Mouse (Mus musculus): ENCODE data around the gene Ambra1. TPM values are rescaled to one million over a fixed set of nuclear protein-coding genes. Genes with fewer than 3 reads are reported as not detected.

Gene Ambra1
- total and polyA plus RNA-seq, 3 experiments = 15.8 to 27.1 (median 21.9) TPM

GRCm38 (mm10) chr2:91967962-91968361 is 238.0 kb downstream of the Ambra1 start:
- no peak overlapping the region for H3K4me3 ChIP-seq (replicated peaks in 1 of 3; ENCODE audit: low read depth in 2 of 3, low read length in 2 of 3, poor library complexity in 1 of 3)
- H3K79me2 ChIP-seq (replicated peaks; ENCODE audit: control insufficient read depth, extremely low read depth, insufficient read depth, poor library complexity, severe bottlenecking) = peaks cover 8% of the 10 kb centered on the region
- H3K4me1 ChIP-seq (ENCODE audit: control insufficient read depth in 1 of 2, insufficient read depth in 2 of 2) = peaks cover 12 to 33% of the 10 kb centered on the region in 2 experiments
- in situ Hi-C loops (cut with MboI; ENCODE audit: low pct_ligation_motif_present, low pct_unique_long_range_greater_than_20kb, low sequenced_read_pairs) = no loop called here
- H3K27ac ChIP-seq (ENCODE audit: insufficient read depth, low read depth) = no peak overlapping the region
- no peaks in the 10 kb centered on the region for H3K36me3 ChIP-seq (replicated peaks in 1 of 2; ENCODE audit: control insufficient read depth in 1 of 2, insufficient read depth in 1 of 2, low read length in 1 of 2)
- H3K9me3 ChIP-seq (replicated peaks; ENCODE audit: low read length) = no peaks in the 10 kb centered on the region
- no peak for DNase-seq (ENCODE audit: extremely low read depth)
- no peak overlapping the region for H3K4me2 ChIP-seq (ENCODE audit: insufficient read depth, low read depth, poor library complexity, severe bottlenecking)
- H3K9ac ChIP-seq (ENCODE audit: insufficient read depth, low read depth) = no peak overlapping the region
- H3K27me3 ChIP-seq (replicated peaks) = peaks cover 24% of the 10 kb centered on the region
- dilution Hi-C loops (cut with MboI; ENCODE audit: extremely low pct_ligation_motif_present, extremely low pct_unique_long_range_greater_than_20kb, low sequenced_read_pairs) = no loop called here
- no peak for TF ChIP-seq HCFC1 (IDR thresholded peaks at IDR 0.05; ENCODE audit: low read depth, low read length)
- no peak for TF ChIP-seq ZMIZ1 (IDR thresholded peaks at IDR 0.05; ENCODE audit: low read depth, low read length)
- TF ChIP-seq CHD2 (IDR thresholded peaks at IDR 0.05; ENCODE audit: low read length) = no peak
- no peak for TF ChIP-seq SIN3A (IDR thresholded peaks at IDR 0.05; ENCODE audit: low read length)
- no peak for TF ChIP-seq SMC3 (IDR thresholded peaks at IDR 0.05; ENCODE audit: low read depth, low read length)
- TF ChIP-seq BHLHE40 (IDR thresholded peaks at IDR 0.05; ENCODE audit: low read depth, low read length) = no peak
- no peak for TF ChIP-seq MXI1 (IDR thresholded peaks at IDR 0.05; ENCODE audit: low read depth, low read length)
- TF ChIP-seq JUN (IDR thresholded peaks at IDR 0.05; ENCODE audit: insufficient read depth, low read depth, low read length) = no peak
- no peak for TF ChIP-seq ZKSCAN1 (IDR thresholded peaks at IDR 0.05; ENCODE audit: borderline replicate concordance, low read depth, low read length)
- TF ChIP-seq POLR2A (IDR thresholded peaks at IDR 0.05; ENCODE audit: low read depth, low read length) = no peak
- no peak for TF ChIP-seq UBTF (IDR thresholded peaks at IDR 0.05; ENCODE audit: low read depth, low read length)
- TF ChIP-seq MEF2A (IDR thresholded peaks at IDR 0.05; ENCODE audit: borderline replicate concordance, low read depth, low read length) = no peak
- TF ChIP-seq MAFK (IDR thresholded peaks at IDR 0.05; ENCODE audit: insufficient replicate concordance, low read length) = no peak
- no peak for TF ChIP-seq E2F4 (IDR thresholded peaks at IDR 0.05; ENCODE audit: insufficient replicate concordance, low read depth, low read length)
- TF ChIP-seq ELF1 (IDR thresholded peaks at IDR 0.05; ENCODE audit: low read depth, low read length) = no peak

Other genes starting within 250 kb of the Ambra1 start
- gene Ckap5, start 203.4 kb upstream of the Ambra1 start, total RNA-seq (2012; rRNA removed) = 52.3 and 53.0 TPM in 2 replicates
- 52.3 and 57.9 TPM in 2 replicates for gene Ckap5, start 203.4 kb upstream of the Ambra1 start, total RNA-seq (2014; rRNA removed)
- 50.8 and 51.5 TPM in 2 replicates for gene Ckap5, start 203.4 kb upstream of the Ambra1 start, polyA plus RNA-seq (2012; ENCODE audit: insufficient read length, low read depth)
- 0.04 TPM in 1 of 2 replicates, not detected in the other for gene F2, start 93.7 kb upstream of the Ambra1 start, total RNA-seq (2012; rRNA removed)
- gene F2, start 93.7 kb upstream of the Ambra1 start, total RNA-seq (2014; rRNA removed) = not detected in 2 replicates
- gene F2, start 93.7 kb upstream of the Ambra1 start, polyA plus RNA-seq (2012; ENCODE audit: insufficient read length, low read depth) = not detected in 2 replicates
- gene Zfp408, start 80.3 kb upstream of the Ambra1 start, total RNA-seq (2012; rRNA removed) = 8.1 and 8.3 TPM in 2 replicates
- gene Zfp408, start 80.3 kb upstream of the Ambra1 start, total RNA-seq (2014; rRNA removed) = 8.8 and 9.2 TPM in 2 replicates
- 16.0 and 17.1 TPM in 2 replicates for gene Zfp408, start 80.3 kb upstream of the Ambra1 start, polyA plus RNA-seq (2012; ENCODE audit: insufficient read length, low read depth)
- 15.6 and 20.6 TPM in 2 replicates for gene Arhgap1, start 80.3 kb upstream of the Ambra1 start, total RNA-seq (2012; rRNA removed)
- gene Arhgap1, start 80.3 kb upstream of the Ambra1 start, total RNA-seq (2014; rRNA removed) = 19.7 and 22.4 TPM in 2 replicates
- gene Arhgap1, start 80.3 kb upstream of the Ambra1 start, polyA plus RNA-seq (2012; ENCODE audit: insufficient read length, low read depth) = 30.2 and 35.4 TPM in 2 replicates
- gene Atg13, start 19.6 kb upstream of the Ambra1 start, total RNA-seq (2012; rRNA removed) = 7.3 and 8.5 TPM in 2 replicates
- 5.8 and 6.0 TPM in 2 replicates for gene Atg13, start 19.6 kb upstream of the Ambra1 start, total RNA-seq (2014; rRNA removed)
- 18.0 and 20.7 TPM in 2 replicates for gene Atg13, start 19.6 kb upstream of the Ambra1 start, polyA plus RNA-seq (2012; ENCODE audit: insufficient read length, low read depth)
- gene Harbi1, start 19.3 kb upstream of the Ambra1 start, total RNA-seq (2012; rRNA removed) = 10.2 and 13.3 TPM in 2 replicates
- 18.2 and 18.8 TPM in 2 replicates for gene Harbi1, start 19.3 kb upstream of the Ambra1 start, total RNA-seq (2014; rRNA removed)
- gene Harbi1, start 19.3 kb upstream of the Ambra1 start, polyA plus RNA-seq (2012; ENCODE audit: insufficient read length, low read depth) = 7.8 and 8.1 TPM in 2 replicates
- 13.9 and 15.1 TPM in 2 replicates for gene Chrm4, start 197.1 kb downstream of the Ambra1 start, total RNA-seq (2012; rRNA removed)
- gene Chrm4, start 197.1 kb downstream of the Ambra1 start, total RNA-seq (2014; rRNA removed) = 9.2 and 10.0 TPM in 2 replicates
- 10.4 and 14.4 TPM in 2 replicates for gene Chrm4, start 197.1 kb downstream of the Ambra1 start, polyA plus RNA-seq (2012; ENCODE audit: insufficient read length, low read depth)
- 0.25 and 0.38 TPM in 2 replicates for gene Mdk, start 202.2 kb downstream of the Ambra1 start, total RNA-seq (2012; rRNA removed)
- 0.34 TPM in 1 of 2 replicates, not detected in the other for gene Mdk, start 202.2 kb downstream of the Ambra1 start, total RNA-seq (2014; rRNA removed)
- 2.4 and 3.1 TPM in 2 replicates for gene Mdk, start 202.2 kb downstream of the Ambra1 start, polyA plus RNA-seq (2012; ENCODE audit: insufficient read length, low read depth)
- gene Gm9821, start 215.6 kb downstream of the Ambra1 start, total RNA-seq (2012; rRNA removed) = 0.25 TPM in 2 replicates
- gene Gm9821, start 215.6 kb downstream of the Ambra1 start, total RNA-seq (2014; rRNA removed) = not detected in 2 replicates
- gene Gm9821, start 215.6 kb downstream of the Ambra1 start, polyA plus RNA-seq (2012; ENCODE audit: insufficient read length, low read depth) = 3.8 TPM in 2 replicates
- 50.3 and 50.4 TPM in 2 replicates for gene Dgkz, start 245.7 kb downstream of the Ambra1 start, total RNA-seq (2012; rRNA removed)
- gene Dgkz, start 245.7 kb downstream of the Ambra1 start, total RNA-seq (2014; rRNA removed) = 32.3 and 38.6 TPM in 2 replicates
- gene Dgkz, start 245.7 kb downstream of the Ambra1 start, polyA plus RNA-seq (2012; ENCODE audit: insufficient read length, low read depth) = 53.9 and 60.2 TPM in 2 replicates